Mouse (Mus musculus) heart, embryonic 13.5 days (tissue): ENCODE results near the gene Nfkbiz. TPM values are rescaled to one million over a fixed set of nuclear protein-coding genes. Genes with fewer than 3 reads are reported as not detected.

ENCODE experiments used
- ATAC-seq: fragments of 200-750 bp; cut with Nextera tagmentation; 2 replicates; pipeline ENCODE4 v1.8.0; 2017; ENCODE audit warnings: moderate TSS enrichment; ENCODE audit not compliant: insufficient number of reproducible peaks, low FRiP score, low TSS enrichment; ENCODE audit errors: extremely low read depth
- H3K27ac ChIP-seq: fragments of 300-500 bp; sonication (generic); replicated peaks from 2 replicates; pipeline ENCODE4 v1.5.1; 2015; ENCODE audit warnings: moderate library complexity, mild to moderate bottlenecking, inconsistent platforms
- H3K27me3 ChIP-seq: fragments of 300-500 bp; sonication (generic); replicated peaks from 2 replicates; pipeline ENCODE4 v1.6.1; 2015; ENCODE audit warnings: mild to moderate bottlenecking, inconsistent platforms
- H3K36me3 ChIP-seq: fragments of 300-500 bp; sonication (generic); 2 replicates; pipeline ENCODE4 v1.6.1; 2015; ENCODE audit warnings: mild to moderate bottlenecking, inconsistent platforms
- H3K4me1 ChIP-seq: fragments of 300-500 bp; sonication (generic); 2 replicates; pipeline ENCODE4 v1.6.1; 2015; ENCODE audit warnings: inconsistent platforms
- H3K4me2 ChIP-seq: fragments of 300-500 bp; sonication (generic); 2 replicates; pipeline ENCODE4 v1.6.1; 2015; ENCODE audit warnings: inconsistent platforms, mild to moderate bottlenecking, moderate library complexity
- H3K4me3 ChIP-seq: fragments of 300-500 bp; sonication (generic); 2 replicates; pipeline ENCODE4 v1.5.1; 2015; ENCODE audit warnings: moderate library complexity, mild to moderate bottlenecking, inconsistent platforms
- H3K9ac ChIP-seq: fragments of 300-500 bp; sonication (generic); 2 replicates; pipeline ENCODE4 v1.6.1; 2015; ENCODE audit warnings: inconsistent platforms, mild to moderate bottlenecking, moderate library complexity
- H3K9me3 ChIP-seq: fragments of 300-500 bp; sonication (generic); 2 replicates; pipeline ENCODE4 v1.6.1; 2016; ENCODE audit warnings: inconsistent platforms
- WGBS: fragments of 180-500 bp; shearing (Covaris S2); methylation state at CpG from one replicate; pipeline ENCODE4 v1.1.7; 2015; ENCODE audit warnings: mixed read lengths; 5-methylcytosine and 5-hydroxymethylcytosine counted together
- polyA plus RNA-seq: library from polyadenylated mRNA; unstranded; fragments of >200 nt; fragmentation: Nextera tagmentation; extraction: Ambion mirVana; gene quantifications from 2 replicates; pipeline ENCODE4 v1.2.1, GENCODE M21; 2015

Gene Nfkbiz
- polyA plus RNA-seq, 1 experiment from 2014 or later = 2.1 TPM

GRCm38 (mm10) chr16:55832040-55832439, 6.7 kb downstream of the Nfkbiz start:
- Histone ChIP-seq H3K4me1 (0 out of 2 replicates have a peak, but pooled peaks cover 3% of the 10 kb centered on the region), H3K27ac (no peak overlapping the region), H3K27me3 (no peaks in the 10 kb centered on the region), H3K9me3 (no peaks in the 10 kb centered on the region), H3K4me2 (no peak overlapping the region), H3K9ac (no peak overlapping the region), H3K36me3 (peaks cover 23% of the 10 kb centered on the region), H3K4me3 (no peak overlapping the region)
- 87% methylated on average over 6 of the region's 6 CpGs for WGBS
- ATAC-seq = no peak

GRCm38 (mm10) chr16:55831451-55831850, 7.2 kb downstream of the Nfkbiz start:
- Histone ChIP-seq H3K27me3 (no peaks in the 10 kb centered on the region), H3K9me3 (no peaks in the 10 kb centered on the region), H3K27ac (no peak overlapping the region), H3K9ac (no peak overlapping the region), H3K36me3 (peaks cover 23% of the 10 kb centered on the region), H3K4me1 (0 out of 2 replicates have a peak, but pooled peaks cover 2% of the 10 kb centered on the region), H3K4me3 (no peak overlapping the region), H3K4me2 (no peak overlapping the region)
- ATAC-seq = no peak
- WGBS = 83% methylated on average over 1 of the region's 1 CpGs

GRCm38 (mm10) chr16:55823398-55824155, 15.1 kb downstream of the Nfkbiz start:
- H3K27me3 ChIP-seq = no peaks in the 10 kb centered on the region
- H3K9me3 ChIP-seq = no peaks in the 10 kb centered on the region
- H3K4me3 ChIP-seq = no peak overlapping the region
- 62% methylated on average over 11 of the region's 11 CpGs for WGBS
- peaks cover 3% of the 10 kb centered on the region; the same call in 1 of the 2 replicates for H3K36me3 ChIP-seq
- no peak overlapping the region for H3K27ac ChIP-seq
- ATAC-seq = no peak
- peak overlapping the region; percentile 19; the same call in 1 of the 2 replicates for H3K9ac ChIP-seq
- H3K4me2 ChIP-seq = no peak overlapping the region
- peaks cover 48% of the 10 kb centered on the region for H3K4me1 ChIP-seq

- H3K4me3 ChIP-seq = peak overlapping the region; percentile 81
- peak overlapping the region; percentile 80 for H3K4me2 ChIP-seq
- 46% methylated on average over 18 of the region's 18 CpGs for WGBS
- no peak for ATAC-seq
- H3K9ac ChIP-seq = peak overlapping the region; percentile 91
- H3K27ac ChIP-seq = peak overlapping the region; percentile 95
- peaks cover 10% of the 10 kb centered on the region for H3K36me3 ChIP-seq
- H3K4me1 ChIP-seq = peaks cover 48% of the 10 kb centered on the region
- no peaks in the 10 kb centered on the region for H3K27me3 ChIP-seq
- H3K9me3 ChIP-seq = no peaks in the 10 kb centered on the region
Measured at GRCm38 (mm10) chr16:55822741-55823397, 15.8 kb downstream of the Nfkbiz start.

GRCm38 (mm10) chr16:55821997-55822740, 16.5 kb downstream of the Nfkbiz start:
- Histone ChIP-seq H3K4me2 (peak overlapping the region; percentile 80), H3K4me3 (peak overlapping the region; percentile 81), H3K27me3 (no peaks in the 10 kb centered on the region), H3K36me3 (peaks cover 17% of the 10 kb centered on the region), H3K9me3 (no peaks in the 10 kb centered on the region), H3K4me1 (peaks cover 48% of the 10 kb centered on the region), H3K9ac (peak overlapping the region; percentile 92), H3K27ac (peak overlapping the region; percentile 95)
- ATAC-seq = peak; percentile 81
- WGBS = under 1% methylated on average over 67 of the region's 67 CpGs

GRCm38 (mm10) chr16:55821571-55821981, 17.1 kb downstream of the Nfkbiz start:
- Histone ChIP-seq H3K36me3 (peaks cover 23% of the 10 kb centered on the region), H3K4me3 (peak overlapping the region; percentile 81), H3K9ac (peak overlapping the region; percentile 92), H3K4me2 (peak overlapping the region; percentile 80), H3K27ac (peak overlapping the region; percentile 95), H3K27me3 (no peaks in the 10 kb centered on the region), H3K4me1 (peaks cover 48% of the 10 kb centered on the region), H3K9me3 (no peaks in the 10 kb centered on the region)
- peak; percentile 5; the same call in 1 of the 2 replicates for ATAC-seq
- WGBS = under 1% methylated on average over 39 of the region's 40 CpGs

- no peaks in the 10 kb centered on the region for H3K9me3 ChIP-seq
- H3K4me2 ChIP-seq = peak overlapping the region; percentile 80
- peaks cover 28% of the 10 kb centered on the region for H3K36me3 ChIP-seq
- H3K4me1 ChIP-seq = peaks cover 48% of the 10 kb centered on the region
- ATAC-seq = no peak
- peak overlapping the region; percentile 92 for H3K9ac ChIP-seq
- peak overlapping the region; percentile 95 for H3K27ac ChIP-seq
- H3K4me3 ChIP-seq = peak overlapping the region; percentile 81
- 18% methylated on average over 20 of the region's 20 CpGs for WGBS
- no peaks in the 10 kb centered on the region for H3K27me3 ChIP-seq
Measured at GRCm38 (mm10) chr16:55820916-55821570, 17.7 kb downstream of the Nfkbiz start.

GRCm38 (mm10) chr16:55820161-55820915, 18.4 kb downstream of the Nfkbiz start:
- WGBS = 56% methylated on average over 13 of the region's 13 CpGs
- H3K36me3 ChIP-seq = peaks cover 35% of the 10 kb centered on the region
- peak overlapping the region; percentile 95 for H3K27ac ChIP-seq
- peak overlapping the region; percentile 81 for H3K4me3 ChIP-seq
- H3K9ac ChIP-seq = peak overlapping the region; percentile 92
- H3K4me1 ChIP-seq = peaks cover 48% of the 10 kb centered on the region
- peak overlapping the region; percentile 80 for H3K4me2 ChIP-seq
- no peaks in the 10 kb centered on the region for H3K9me3 ChIP-seq
- no peaks in the 10 kb centered on the region for H3K27me3 ChIP-seq
- ATAC-seq = no peak

- H3K27ac ChIP-seq = peak overlapping the region; percentile 57
- peak overlapping the region; percentile 80 for H3K4me2 ChIP-seq
- H3K4me1 ChIP-seq = peaks cover 42% of the 10 kb centered on the region
- peak overlapping the region; percentile 81 for H3K4me3 ChIP-seq
- WGBS = 43% methylated on average over 15 of the region's 15 CpGs
- H3K9ac ChIP-seq = peak overlapping the region; percentile 92
- no peaks in the 10 kb centered on the region for H3K27me3 ChIP-seq
- no peaks in the 10 kb centered on the region for H3K9me3 ChIP-seq
- ATAC-seq = no peak
- peaks cover 45% of the 10 kb centered on the region for H3K36me3 ChIP-seq
Measured at GRCm38 (mm10) chr16:55819186-55819861, 19.4 kb downstream of the Nfkbiz start.
